Mouse (Mus musculus) CH12.LX (cell line): ENCODE measurements around the gene Acaa1a. TPM values are rescaled to one million over a fixed set of nuclear protein-coding genes. Genes with fewer than 3 reads are reported as not detected.

Experiments
- DNase-seq: peaks from one replicate; pipeline ENCODE4 v3.0.0-alpha.2; 2013; ENCODE audit errors: extremely low read depth
- H3K27ac ChIP-seq: 2 replicates; pipeline ENCODE4 v1.5.1; 2012; ENCODE audit warnings: low read depth, mild to moderate bottlenecking, control low read depth, moderate library complexity; ENCODE audit not compliant: insufficient read depth
- H3K27me3 ChIP-seq: replicated peaks from 2 replicates; pipeline ENCODE3; 2012; ENCODE audit warnings: inconsistent platforms
- H3K36me3 ChIP-seq, 2 experiments: replicated peaks in 1 of 2; 2 replicates each; pipeline versions ENCODE3 to v1.6.1; 2012; ENCODE audit warnings: inconsistent platforms in 1 of 2, low read length in 1 of 2, mild to moderate bottlenecking in 1 of 2, mixed read lengths in 1 of 2, moderate library complexity in 1 of 2; ENCODE audit not compliant: control insufficient read depth in 1 of 2, insufficient read depth in 1 of 2
- H3K4me1 ChIP-seq, 2 experiments: 2 replicates each; pipeline ENCODE4 v1.6.1; 2012; ENCODE audit warnings: inconsistent platforms in 1 of 2, moderate library complexity in 1 of 2; ENCODE audit not compliant: insufficient read depth in 2 of 2, control insufficient read depth in 1 of 2
- H3K4me2 ChIP-seq: 2 replicates; pipeline ENCODE4 v1.6.1; 2012; ENCODE audit warnings: low read depth, mild to moderate bottlenecking, control low read depth; ENCODE audit not compliant: poor library complexity, insufficient read depth, severe bottlenecking
- H3K4me3 ChIP-seq, 3 experiments: fragments of 150-350 bp in 1 of 3; sonication (generic) in 1 of 3; replicated peaks in 1 of 3; 2 replicates each; pipeline versions ENCODE3 to v1.5.1; 2011 to 2012; ENCODE audit warnings: low read depth in 2 of 3, low read length in 2 of 3, mild to moderate bottlenecking in 2 of 3, moderate library complexity in 2 of 3, control low read depth in 1 of 3, improper control_type of control experiment in 1 of 3, inconsistent platforms in 1 of 3, mixed read lengths in 1 of 3; ENCODE audit not compliant: poor library complexity in 1 of 3
- H3K79me2 ChIP-seq: replicated peaks from 2 replicates; pipeline ENCODE4 v1.6.1; 2012; ENCODE audit warnings: mild to moderate bottlenecking, moderate library complexity; ENCODE audit not compliant: control insufficient read depth, poor library complexity, insufficient read depth, severe bottlenecking; ENCODE audit errors: extremely low read depth
- H3K9ac ChIP-seq: 2 replicates; pipeline ENCODE4 v1.6.1; 2012; ENCODE audit warnings: low read depth, mild to moderate bottlenecking, control low read depth, moderate library complexity; ENCODE audit not compliant: insufficient read depth
- H3K9me3 ChIP-seq: replicated peaks from 2 replicates; pipeline ENCODE3; 2012; ENCODE audit warnings: low read length, inconsistent platforms, mixed read lengths
- CHD1 ChIP-seq: IDR thresholded peaks from 2 replicates; pipeline ENCODE4 v1.6.1; 2012; ENCODE audit warnings: low read depth, low read length, improper control_type of control experiment, inconsistent platforms
- CHD2 ChIP-seq: IDR thresholded peaks from 2 replicates; pipeline ENCODE4 v1.6.1; 2011; ENCODE audit warnings: low read length, improper control_type of control experiment
- CTCF ChIP-seq, 2 experiments: IDR thresholded peaks in 1 of 2; conservative IDR thresholded peaks in 1 of 2; 2 replicates each; pipeline ENCODE4 v1.5.1; 2011 to 2012; ENCODE audit warnings: low read depth in 2 of 2, low read length in 2 of 2, improper control_type of control experiment in 1 of 2, inconsistent platforms in 1 of 2, mild to moderate bottlenecking in 1 of 2, moderate library complexity in 1 of 2
- E2F4 ChIP-seq: IDR thresholded peaks from 2 replicates; pipeline ENCODE4 v1.6.1; 2011; ENCODE audit warnings: low read depth, low read length, improper control_type of control experiment; ENCODE audit not compliant: insufficient replicate concordance
- ELF1 ChIP-seq: IDR thresholded peaks from 2 replicates; pipeline ENCODE4 v1.6.1; 2014; ENCODE audit warnings: low read depth, mild to moderate bottlenecking, inconsistent platforms, low read length, improper control_type of control experiment
- GABPA ChIP-seq: IDR thresholded peaks from 2 replicates; pipeline ENCODE4 v1.6.1; 2012; ENCODE audit warnings: low read depth, low read length, improper control_type of control experiment, inconsistent platforms; ENCODE audit not compliant: insufficient replicate concordance
- JUN ChIP-seq: IDR thresholded peaks from 2 replicates; pipeline ENCODE4 v1.6.1; 2011; ENCODE audit warnings: low read depth, mild to moderate bottlenecking, low read length, improper control_type of control experiment, moderate library complexity; ENCODE audit not compliant: insufficient read depth
- MAFK ChIP-seq: IDR thresholded peaks from 2 replicates; pipeline ENCODE4 v1.6.1; 2011; ENCODE audit warnings: low read length, improper control_type of control experiment; ENCODE audit not compliant: insufficient replicate concordance
- MAX ChIP-seq: IDR thresholded peaks from 2 replicates; pipeline ENCODE4 v1.6.1; 2011; ENCODE audit warnings: low read length, improper control_type of control experiment
- MAZ ChIP-seq: IDR thresholded peaks from 2 replicates; pipeline ENCODE4 v1.6.1; 2012; ENCODE audit warnings: low read depth, mild to moderate bottlenecking, inconsistent platforms, low read length, improper control_type of control experiment, moderate library complexity
- MXI1 ChIP-seq: IDR thresholded peaks from 2 replicates; pipeline ENCODE4 v1.6.1; 2011; ENCODE audit warnings: mild to moderate bottlenecking, low read depth, low read length, improper control_type of control experiment
- MYC ChIP-seq: IDR thresholded peaks from 2 replicates; pipeline ENCODE4 v1.6.1; 2011; ENCODE audit warnings: low read depth, mild to moderate bottlenecking, improper control_type of control experiment, low read length
- NRF1 ChIP-seq: IDR thresholded peaks from 2 replicates; pipeline ENCODE4 v1.6.1; 2014; ENCODE audit warnings: low read depth, mild to moderate bottlenecking, inconsistent platforms, low read length, improper control_type of control experiment, moderate library complexity
- POLR2AphosphoS2 ChIP-seq: IDR thresholded peaks from 2 replicates; pipeline ENCODE4 v1.6.1; 2011; ENCODE audit warnings: low read depth, low read length, improper control_type of control experiment
- RAD21 ChIP-seq: IDR thresholded peaks from 2 replicates; pipeline ENCODE4 v1.6.1; 2011; ENCODE audit warnings: low read depth, mild to moderate bottlenecking, low read length, improper control_type of control experiment, moderate library complexity
- RCOR1 ChIP-seq: conservative IDR thresholded peaks from 2 replicates; pipeline ENCODE4 v1.6.1; 2012; ENCODE audit warnings: low read depth, mild to moderate bottlenecking, inconsistent platforms, low read length, improper control_type of control experiment
- TCF12 ChIP-seq: IDR thresholded peaks from 2 replicates; pipeline ENCODE4 v1.6.1; 2014; ENCODE audit warnings: low read depth, mild to moderate bottlenecking, inconsistent platforms, low read length, improper control_type of control experiment
- UBTF ChIP-seq: IDR thresholded peaks from 2 replicates; pipeline ENCODE4 v1.6.1; 2012; ENCODE audit warnings: low read depth, mild to moderate bottlenecking, inconsistent platforms, low read length, improper control_type of control experiment, moderate library complexity
- ZKSCAN1 ChIP-seq: IDR thresholded peaks from 2 replicates; pipeline ENCODE4 v1.6.1; 2012; ENCODE audit warnings: low read depth, inconsistent platforms, low read length, improper control_type of control experiment, borderline replicate concordance
- ZNF384 ChIP-seq: IDR thresholded peaks from 2 replicates; pipeline ENCODE4 v1.6.1; 2012; ENCODE audit warnings: low read depth, low read length, improper control_type of control experiment, inconsistent platforms
- dilution Hi-C: fragments of 300-500 bp; cut with MboI; formaldehyde crosslinking; loops from 2 replicates; pipeline ENCODE4 v1.14.3; 2020; ENCODE audit warnings: low sequenced_read_pairs; ENCODE audit not compliant: extremely low pct_unique_long_range_greater_than_20kb, extremely low pct_ligation_motif_present
- in situ Hi-C: fragments of 300-500 bp; cut with MboI; formaldehyde crosslinking; loops from 3 replicates; pipeline ENCODE4 v1.14.3; 2019; ENCODE audit warnings: low sequenced_read_pairs, low pct_ligation_motif_present, low pct_unique_long_range_greater_than_20kb, mixed read lengths
- polyA plus RNA-seq: library from polyadenylated mRNA; unstranded; fragments of >175 nt; gene quantifications from 2 replicates; pipeline ENCODE4 v1.2.1, GENCODE M21; 2012; ENCODE audit warnings: low read depth; ENCODE audit not compliant: insufficient read length
- total RNA-seq, 2 experiments: library from RNA; depleted of rRNA; stranded (reverse); fragments of 300-350 nt in 1 of 2; fragments of >200 nt in 1 of 2; gene quantifications; 2 replicates each; pipeline ENCODE4 v1.2.3; 2012 to 2014

Acaa1a gene
- total and polyA plus RNA-seq, 3 experiments = 22.4 to 57.8 (median 24.4) TPM

GRCm38 (mm10) chr9:119313096-119313495 is 26.4 kb upstream of the Acaa1a start:
- no peak overlapping the region for H3K27ac ChIP-seq
- DNase-seq = no peak
- TF ChIP-seq MAFK = no peak
- TF ChIP-seq RAD21 = no peak
- TF ChIP-seq MYC = no peak
- no peak for TF ChIP-seq CHD1
- no peak for TF ChIP-seq ZKSCAN1
- TF ChIP-seq NRF1 = no peak
- no peak for TF ChIP-seq CHD2
- no peak for TF ChIP-seq ZNF384
- TF ChIP-seq POLR2AphosphoS2 = no peak
- no peak for TF ChIP-seq JUN
- TF ChIP-seq, all 38 proteins: peak for 0
- H3K4me1 ChIP-seq = peaks cover 2 to 16% of the 10 kb centered on the region in 2 experiments; a peak in 3 of 4 replicates
- no peaks in the 10 kb centered on the region for H3K9me3 ChIP-seq
- no peak overlapping the region for H3K4me2 ChIP-seq
- H3K9ac ChIP-seq = no peak overlapping the region
- peaks cover 0 to 25% of the 10 kb centered on the region in 2 experiments for H3K36me3 ChIP-seq
- dilution Hi-C loops (no loop called here), in situ Hi-C loops (no loop called here)
- peaks cover 20% of the 10 kb centered on the region for H3K79me2 ChIP-seq
- no peaks in the 10 kb centered on the region for H3K27me3 ChIP-seq
- H3K4me3 ChIP-seq = no peak overlapping the region

- no peak for TF ChIP-seq RAD21
- no peak for TF ChIP-seq MYC
- TF ChIP-seq TCF12 = no peak
- no peak for TF ChIP-seq GABPA
- no peak for TF ChIP-seq E2F4
- TF ChIP-seq RCOR1 = no peak
- TF ChIP-seq MAX = no peak
- TF ChIP-seq CTCF (conservative IDR thresholded peaks at IDR 0.05 in 1 of 2, IDR thresholded peaks at IDR 0.05 in 1 of 2; ENCODE audit: low read depth in 2 of 2, low read length in 2 of 2) = no peak
- no peak for TF ChIP-seq CHD2
- TF ChIP-seq UBTF = no peak
- TF ChIP-seq MAZ = no peak
- TF ChIP-seq ELF1 = no peak
- TF ChIP-seq MXI1 = no peak
- in situ Hi-C loops (no loop called here), dilution Hi-C loops (no loop called here)
- H3K36me3 ChIP-seq = peaks cover 2 to 20% of the 10 kb centered on the region in 2 experiments
- DNase-seq = no peak
- H3K4me3 ChIP-seq = no peak overlapping the region
- no peak overlapping the region for H3K9ac ChIP-seq
- H3K27me3 ChIP-seq = no peaks in the 10 kb centered on the region
- peaks cover 5 to 33% of the 10 kb centered on the region in 2 experiments for H3K4me1 ChIP-seq
- no peak overlapping the region for H3K27ac ChIP-seq
- H3K9me3 ChIP-seq = no peaks in the 10 kb centered on the region
- H3K4me2 ChIP-seq = no peak overlapping the region
- peaks cover 17% of the 10 kb centered on the region for H3K79me2 ChIP-seq
Observed at GRCm38 (mm10) chr9:119318891-119319290, 20.6 kb upstream of the Acaa1a start.
